Mouse (Mus musculus): ENCODE measurements around the gene Mrpl35. TPM values are rescaled to one million over a fixed set of nuclear protein-coding genes. Genes with fewer than 3 reads are reported as not detected.

Mrpl35 gene
- polyA plus RNA-seq, 1 experiment from 2014 or later: 67.4 TPM

- DNase-seq (ENCODE audit: low spot score): no peak
- H3K27ac ChIP-seq (replicated peaks): no peak overlapping the region
- WGBS: 94% methylated on average over 7 of the region's 7 CpGs
- no peak overlapping the region for H3K4me3 ChIP-seq
- 0 out of 2 replicates have a peak, but pooled peaks cover 4% of the 10 kb centered on the region for H3K9me3 ChIP-seq (replicated peaks)
- peaks cover 22% of the 10 kb centered on the region for H3K36me3 ChIP-seq
- no peaks in the 10 kb centered on the region for H3K27me3 ChIP-seq (ENCODE audit: low read depth, poor library complexity, severe bottlenecking)
- H3K4me1 ChIP-seq: no peaks in the 10 kb centered on the region
These were observed 46.3 kb downstream of the Mrpl35 start for GRCm38 (mm10) chr6:71780431-71780830.

DNA sequence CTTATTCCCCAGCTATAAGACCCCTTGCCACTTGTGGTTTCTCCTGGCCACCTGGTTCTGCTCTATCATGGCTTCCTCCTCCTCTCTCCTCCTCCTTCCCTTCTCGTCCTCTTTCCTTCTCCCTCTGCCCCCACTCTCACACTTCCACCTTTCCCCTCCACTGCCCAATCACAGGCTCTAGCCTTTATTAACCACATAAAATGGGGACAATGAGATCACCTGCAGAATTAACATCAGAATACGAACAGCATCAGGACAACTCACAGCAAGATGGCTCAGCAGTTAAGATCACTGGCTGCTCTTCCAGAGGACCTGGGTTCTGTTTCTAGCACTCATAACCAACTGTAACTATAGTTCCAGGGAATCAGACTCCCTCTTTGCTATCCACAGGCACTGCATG is 46.9 kb downstream of the Mrpl35 start:
- Histone ChIP-seq H3K27me3 (ENCODE audit: low read depth, poor library complexity, severe bottlenecking) (no peaks in the 10 kb centered on the region), H3K4me1 (no peaks in the 10 kb centered on the region), H3K27ac (replicated peaks) (no peak overlapping the region), H3K4me3 (no peak overlapping the region), H3K36me3 (peaks cover 22% of the 10 kb centered on the region), H3K9me3 (replicated peaks) (0 out of 2 replicates have a peak, but pooled peaks cover 4% of the 10 kb centered on the region)
- 75% methylated on average over 2 of the region's 2 CpGs for WGBS
- no peak for DNase-seq (ENCODE audit: low spot score)

DNA sequence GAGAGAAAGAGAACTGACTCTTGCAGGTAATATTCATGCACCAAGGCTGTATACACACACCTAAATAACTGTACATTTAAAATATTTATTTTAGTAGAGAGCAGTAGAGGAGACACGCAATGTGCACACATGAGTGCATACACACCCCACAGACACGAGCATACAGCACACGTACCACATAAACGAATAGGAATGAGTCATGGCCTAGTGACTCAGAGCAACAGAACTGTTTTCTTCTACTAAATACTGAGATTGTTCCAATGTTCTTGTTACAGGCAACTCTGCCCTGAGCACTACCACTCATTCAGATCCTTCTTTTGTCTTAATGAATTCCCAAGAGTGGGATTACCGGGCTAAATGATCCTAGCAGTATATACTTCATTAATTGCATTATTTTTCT is 48.8 kb downstream of the Mrpl35 start:
- Histone ChIP-seq H3K9me3 (replicated peaks) (no peaks in the 10 kb centered on the region), H3K4me3 (no peak overlapping the region), H3K36me3 (0 out of 2 replicates have a peak, but pooled peaks cover 15% of the 10 kb centered on the region), H3K27me3 (ENCODE audit: low read depth, poor library complexity, severe bottlenecking) (no peaks in the 10 kb centered on the region), H3K27ac (replicated peaks) (no peak overlapping the region), H3K4me1 (no peaks in the 10 kb centered on the region)
- WGBS: 90% methylated on average over 5 of the region's 5 CpGs
- no peak for DNase-seq (ENCODE audit: low spot score)

GRCm38 (mm10) chr6:71772636-71773208 is 54.0 kb downstream of the Mrpl35 start:
- DNase-seq (ENCODE audit: low spot score): no peak
- 93% methylated on average over 7 of the region's 7 CpGs for WGBS
- Histone ChIP-seq H3K4me1 (no peaks in the 10 kb centered on the region), H3K9me3 (replicated peaks) (peaks cover 4% of the 10 kb centered on the region; the same call in 1 of the 2 replicates), H3K36me3 (peaks cover 7% of the 10 kb centered on the region; the same call in 1 of the 2 replicates), H3K27me3 (ENCODE audit: low read depth, poor library complexity, severe bottlenecking) (no peaks in the 10 kb centered on the region), H3K4me3 (no peak overlapping the region), H3K27ac (replicated peaks) (no peak overlapping the region)

DNA sequence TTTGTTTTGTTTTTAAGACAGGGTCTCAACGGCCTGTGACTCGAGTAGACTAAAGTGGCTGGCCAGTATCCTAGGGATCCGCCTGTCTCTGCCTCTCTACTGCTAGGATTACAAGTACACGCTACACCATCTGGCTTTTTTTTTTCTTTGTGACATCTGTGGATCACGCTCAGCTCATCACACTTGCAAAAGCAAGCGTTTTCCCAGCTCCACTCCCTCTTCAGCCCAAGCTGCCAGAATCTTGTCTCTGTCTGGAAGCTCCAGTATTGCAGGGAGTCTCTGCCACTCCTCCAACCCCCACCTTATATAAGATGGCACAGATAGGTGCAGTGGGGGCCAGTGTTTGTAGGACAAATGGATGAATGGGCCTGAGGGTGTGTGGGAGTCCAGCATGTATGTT is 54.6 kb downstream of the Mrpl35 start:
- no peak for DNase-seq (ENCODE audit: low spot score)

GRCm38 (mm10) chr6:71771282-71771681 is 55.5 kb downstream of the Mrpl35 start:
- no peak for DNase-seq (ENCODE audit: low spot score)
- no peak overlapping the region for H3K27ac ChIP-seq (replicated peaks)
- peaks cover 5% of the 10 kb centered on the region; the same call in 1 of the 2 replicates for H3K36me3 ChIP-seq
- H3K27me3 ChIP-seq (ENCODE audit: low read depth, poor library complexity, severe bottlenecking): no peaks in the 10 kb centered on the region
- H3K4me3 ChIP-seq: no peak overlapping the region
- H3K9me3 ChIP-seq (replicated peaks): peaks cover 4% of the 10 kb centered on the region; the same call in 1 of the 2 replicates
- WGBS: 87% methylated on average over 4 of the region's 4 CpGs
- H3K4me1 ChIP-seq: no peaks in the 10 kb centered on the region

More for the DNA sequence above, 54.6 kb downstream of the Mrpl35 start:
- Histone ChIP-seq H3K4me3 (no peak overlapping the region), H3K36me3 (peaks cover 5% of the 10 kb centered on the region; the same call in 1 of the 2 replicates), H3K4me1 (no peaks in the 10 kb centered on the region), H3K27ac (replicated peaks) (no peak overlapping the region), H3K27me3 (ENCODE audit: low read depth, poor library complexity, severe bottlenecking) (no peaks in the 10 kb centered on the region), H3K9me3 (replicated peaks) (peaks cover 4% of the 10 kb centered on the region; the same call in 1 of the 2 replicates)
- WGBS: 90% methylated on average over 6 of the region's 6 CpGs

DNA sequence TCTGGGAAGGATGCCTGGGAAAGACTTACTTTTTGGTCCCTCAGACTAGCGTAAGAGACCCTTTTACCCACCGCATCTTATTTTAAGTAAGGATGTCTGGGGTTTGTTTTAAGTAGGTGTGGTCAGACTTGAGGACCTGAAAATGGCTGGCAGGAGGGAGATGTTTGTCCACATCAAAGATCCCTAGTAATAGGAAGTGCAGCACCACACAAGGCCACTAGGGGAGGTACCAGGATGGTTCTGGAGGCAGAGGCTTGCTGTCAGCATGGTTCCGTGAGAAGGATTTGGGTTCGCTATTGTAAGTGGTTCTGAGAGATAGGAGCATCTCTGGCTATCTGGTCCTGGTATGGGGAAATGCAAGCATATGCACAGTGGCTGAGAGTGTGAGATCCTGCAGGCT is 55.9 kb downstream of the Mrpl35 start:
- Histone ChIP-seq H3K4me1 (no peaks in the 10 kb centered on the region), H3K27ac (replicated peaks) (no peak overlapping the region), H3K36me3 (peaks cover 5% of the 10 kb centered on the region; the same call in 1 of the 2 replicates), H3K9me3 (replicated peaks) (peaks cover 4% of the 10 kb centered on the region; the same call in 1 of the 2 replicates), H3K27me3 (ENCODE audit: low read depth, poor library complexity, severe bottlenecking) (no peaks in the 10 kb centered on the region), H3K4me3 (no peak overlapping the region)
- DNase-seq (ENCODE audit: low spot score): no peak
- 94% methylated on average over 4 of the region's 4 CpGs for WGBS

- 82% methylated on average over 12 of the region's 12 CpGs for WGBS
- DNase-seq (ENCODE audit: low spot score): no peak
These were observed 56.7 kb downstream of the Mrpl35 start for GRCm38 (mm10) chr6:71769901-71770690.

GRCm38 (mm10) chr6:71767761-71768160 is 59.0 kb downstream of the Mrpl35 start:
- Histone ChIP-seq H3K4me1 (no peaks in the 10 kb centered on the region), H3K27ac (replicated peaks) (no peak overlapping the region), H3K9me3 (replicated peaks) (peaks cover 4% of the 10 kb centered on the region; the same call in 1 of the 2 replicates), H3K36me3 (peaks cover 5% of the 10 kb centered on the region; the same call in 1 of the 2 replicates), H3K27me3 (ENCODE audit: low read depth, poor library complexity, severe bottlenecking) (no peaks in the 10 kb centered on the region), H3K4me3 (no peak overlapping the region)
- WGBS: 80% methylated on average over 4 of the region's 4 CpGs
- DNase-seq (ENCODE audit: low spot score): no peak

More at GRCm38 (mm10) chr6:71769901-71770690, 56.7 kb downstream of the Mrpl35 start:
- Histone ChIP-seq H3K4me1 (no peaks in the 10 kb centered on the region), H3K27me3 (ENCODE audit: low read depth, poor library complexity, severe bottlenecking) (no peaks in the 10 kb centered on the region), H3K27ac (replicated peaks) (no peak overlapping the region), H3K4me3 (no peak overlapping the region), H3K36me3 (peaks cover 5% of the 10 kb centered on the region; the same call in 1 of the 2 replicates), H3K9me3 (replicated peaks) (peaks cover 4% of the 10 kb centered on the region; the same call in 1 of the 2 replicates)

Other genes with a start within 250 kb of the Mrpl35 start
- 76.8 and 87.7 TPM in 2 replicates for gene Kdm3a, start 194.0 kb downstream of the Mrpl35 start, polyA plus RNA-seq (2016; fragmentation: Nextera tagmentation; extraction: Ambion mirVana)
- 33.3 and 53.5 TPM in 2 replicates for gene Reep1, start 119.4 kb downstream of the Mrpl35 start, polyA plus RNA-seq (2016; fragmentation: Nextera tagmentation; extraction: Ambion mirVana)
- gene Immt, start 4.4 kb upstream of the Mrpl35 start, polyA plus RNA-seq (2016; fragmentation: Nextera tagmentation; extraction: Ambion mirVana): 219 and 226 TPM in 2 replicates
- 139 and 147 TPM in 2 replicates for gene Ptcd3, start 81.8 kb upstream of the Mrpl35 start, polyA plus RNA-seq (2016; fragmentation: Nextera tagmentation; extraction: Ambion mirVana)
- gene Polr1a, start 82.1 kb upstream of the Mrpl35 start, polyA plus RNA-seq (2016; fragmentation: Nextera tagmentation; extraction: Ambion mirVana): 40.2 and 43.0 TPM in 2 replicates